Mouse (Mus musculus): Measurements from ENCODE around the gene Tmem42.
A peak's percentile ranks its signal among the peaks of the same experiment; 100 is the strongest.

Gene Tmem42

GRCm38 (mm10) chr9:123020995-123021631 is at the start of gene Tmem42:
Gene Tmem42 (plus strand): TSS chr9:123021326.
- peak; percentile 87 for DNase-seq (ENCODE audit: low spot score)

- DNase-seq (ENCODE audit: low spot score) = no peak
Measured at GRCm38 (mm10) chr9:122998406-122999192, 22.5 kb upstream of the Tmem42 start.

- DNase-seq (ENCODE audit: low spot score) = no peak
Measured at GRCm38 (mm10) chr9:122999193-122999586, 21.9 kb upstream of the Tmem42 start.

- no peak for DNase-seq (ENCODE audit: low spot score)
Measured at GRCm38 (mm10) chr9:123004718-123005117, 16.4 kb upstream of the Tmem42 start.

GRCm38 (mm10) chr9:123006071-123006470 is 15.1 kb upstream of the Tmem42 start:
- DNase-seq (ENCODE audit: low spot score) = no peak

GRCm38 (mm10) chr9:123021636-123022379 is 682 bp downstream of the Tmem42 start:
- no peak for DNase-seq (ENCODE audit: low spot score)

- DNase-seq (ENCODE audit: low spot score) = no peak
Measured at GRCm38 (mm10) chr9:123024201-123024600, 3.1 kb downstream of the Tmem42 start.

- no peak for DNase-seq (ENCODE audit: low spot score)
Measured at GRCm38 (mm10) chr9:123031496-123032246, 10.5 kb downstream of the Tmem42 start.

GRCm38 (mm10) chr9:123034426-123034825 is 13.3 kb downstream of the Tmem42 start, which contains the start of gene Tgm4:
Gene Tgm4 (plus strand): TSS chr9:123034726.
- DNase-seq (ENCODE audit: low spot score) = no peak

GRCm38 (mm10) chr9:123047665-123048064 is 26.5 kb downstream of the Tmem42 start:
- DNase-seq (ENCODE audit: low spot score) = no peak

- no peak for DNase-seq (ENCODE audit: low spot score)
Measured at GRCm38 (mm10) chr9:123058724-123059292, 37.7 kb downstream of the Tmem42 start.

- no peak for DNase-seq (ENCODE audit: low spot score)
Measured at GRCm38 (mm10) chr9:123060172-123060571, 39.0 kb downstream of the Tmem42 start.
